Mouse (Mus musculus): ENCODE measurements at regions not wholly inside any gene's neighbourhood (a gene's known extent, or its start where the extent isn't known, plus 50 kb on each side); places are given as distances from the start of the nearest gene placed in this dataset.

- DNase-seq (ENCODE audit: low read depth): peak; percentile 2
Measured at GRCm38 (mm10) chr11:45533402-45534056, 318.3 kb upstream of the Clint1 start.

GRCm38 (mm10) chr11:45535501-45536025 lies 316.3 kb upstream of the Clint1 start:
- DNase-seq (ENCODE audit: low read depth): no peak

GRCm38 (mm10) chr11:45538011-45538410 lies 313.8 kb upstream of the Clint1 start:
- no peak for DNase-seq (ENCODE audit: low read depth)

GRCm38 (mm10) chr11:45539459-45539858 lies 312.4 kb upstream of the Clint1 start:
- peak; percentile 1 for DNase-seq (ENCODE audit: low read depth)

- DNase-seq (ENCODE audit: low read depth): no peak
Measured at GRCm38 (mm10) chr11:45544531-45544930, 307.3 kb upstream of the Clint1 start.

GRCm38 (mm10) chr11:45545896-45546626 lies 305.8 kb upstream of the Clint1 start:
- DNase-seq (ENCODE audit: low read depth): no peak

- no peak for DNase-seq (ENCODE audit: low read depth)
Measured at GRCm38 (mm10) chr11:45546861-45547260, 305.0 kb upstream of the Clint1 start.

GRCm38 (mm10) chr11:45550376-45550775 lies 301.5 kb upstream of the Clint1 start:
- DNase-seq (ENCODE audit: low read depth): no peak

GRCm38 (mm10) chr11:45577469-45578154 lies 274.2 kb upstream of the Clint1 start:
- DNase-seq (ENCODE audit: low read depth): no peak

GRCm38 (mm10) chr11:45592335-45592734 lies 259.5 kb upstream of the Clint1 start:
- DNase-seq (ENCODE audit: low read depth): no peak

GRCm38 (mm10) chr11:45592890-45593642 lies 258.8 kb upstream of the Clint1 start:
- no peak for DNase-seq (ENCODE audit: low read depth)

GRCm38 (mm10) chr11:45595372-45595771 lies 256.5 kb upstream of the Clint1 start:
- no peak for DNase-seq (ENCODE audit: low read depth)

- peak; percentile 1 for DNase-seq (ENCODE audit: low read depth)
Measured at GRCm38 (mm10) chr11:45621824-45622223, 230.0 kb upstream of the Clint1 start.

- no peak for DNase-seq (ENCODE audit: low read depth)
Measured at GRCm38 (mm10) chr11:45622701-45623100, 229.2 kb upstream of the Clint1 start.

- DNase-seq (ENCODE audit: low read depth): no peak
Measured at GRCm38 (mm10) chr11:45624233-45624632, 227.6 kb upstream of the Clint1 start.

- peak; percentile 33 for DNase-seq (ENCODE audit: low read depth)
Measured at GRCm38 (mm10) chr11:45629250-45629649, 222.6 kb upstream of the Clint1 start.

GRCm38 (mm10) chr11:45634535-45635235 lies 217.2 kb upstream of the Clint1 start:
- DNase-seq (ENCODE audit: low read depth): no peak

GRCm38 (mm10) chr11:45635896-45636295 lies 216.0 kb upstream of the Clint1 start:
- DNase-seq (ENCODE audit: low read depth): no peak

- DNase-seq (ENCODE audit: low read depth): no peak
Measured at GRCm38 (mm10) chr11:45639236-45639635, 212.6 kb upstream of the Clint1 start.

- no peak for DNase-seq (ENCODE audit: low read depth)
Measured at GRCm38 (mm10) chr11:45642142-45642756, 209.6 kb upstream of the Clint1 start.

All from induced T-regulatory cell, adult 2 months (primary cell).